Mouse (Mus musculus) naive thymus-derived CD4-positive, alpha-beta T cell, adult 2 months (primary cell): Measurements from ENCODE around the gene Epha10.

Source experiments
- DNase-seq: peaks from one replicate; pipeline ENCODE4 v3.0.0-alpha.2; 2011; ENCODE audit warnings: low read depth

Epha10 gene

GRCm38 (mm10) chr4:124880599-124880998, at the start of gene Epha10:
Gene Epha10 (plus strand): TSS chr4:124880899.
- DNase-seq = no peak

GRCm38 (mm10) chr4:124832796-124833195, 47.9 kb upstream of the Epha10 start:
- no peak for DNase-seq

GRCm38 (mm10) chr4:124838035-124838700, 42.5 kb upstream of the Epha10 start:
- DNase-seq = no peak

- no peak for DNase-seq
Observed at GRCm38 (mm10) chr4:124840998-124841397, 39.7 kb upstream of the Epha10 start.

GRCm38 (mm10) chr4:124843493-124843892, 37.2 kb upstream of the Epha10 start:
- DNase-seq = peak; percentile 55

- DNase-seq = peak; percentile 83
Observed at GRCm38 (mm10) chr4:124847573-124847972, 33.1 kb upstream of the Epha10 start.

- no peak for DNase-seq
Observed at GRCm38 (mm10) chr4:124849631-124850260, 31.0 kb upstream of the Epha10 start.

GRCm38 (mm10) chr4:124850261-124850913, 30.3 kb upstream of the Epha10 start, which contains the start of gene Yrdc:
Gene Yrdc (plus strand): TSS chr4:124850679.
- DNase-seq = peak; percentile 94

GRCm38 (mm10) chr4:124850933-124851658, 29.6 kb upstream of the Epha10 start, which contains the start of gene 1110065P20Rik:
Gene 1110065P20Rik (minus strand): TSS chr4:124851196.
- peak; percentile 79 for DNase-seq

- DNase-seq = no peak
Observed at GRCm38 (mm10) chr4:124856294-124856693, 24.4 kb upstream of the Epha10 start.

GRCm38 (mm10) chr4:124858370-124858769, 22.3 kb upstream of the Epha10 start:
- no peak for DNase-seq

GRCm38 (mm10) chr4:124860446-124860845, 20.3 kb upstream of the Epha10 start:
- peak; percentile 42 for DNase-seq

GRCm38 (mm10) chr4:124861283-124862188, 19.2 kb upstream of the Epha10 start, which contains the start of gene Maneal:
Gene Maneal (minus strand): TSS chr4:124862171.
- no peak for DNase-seq

- DNase-seq = no peak
Observed at GRCm38 (mm10) chr4:124872719-124873118, 8.0 kb upstream of the Epha10 start.

- DNase-seq = no peak
Observed at GRCm38 (mm10) chr4:124881341-124881908, 726 bp downstream of the Epha10 start.

- DNase-seq = no peak
Observed at GRCm38 (mm10) chr4:124882151-124882729, 1.5 kb downstream of the Epha10 start.

GRCm38 (mm10) chr4:124888702-124889101, 8.0 kb downstream of the Epha10 start:
- no peak for DNase-seq

GRCm38 (mm10) chr4:124889935-124890334, 9.2 kb downstream of the Epha10 start:
- no peak for DNase-seq

- no peak for DNase-seq
Observed at GRCm38 (mm10) chr4:124890831-124891230, 10.1 kb downstream of the Epha10 start.

GRCm38 (mm10) chr4:124893769-124894168, 13.1 kb downstream of the Epha10 start:
- no peak for DNase-seq
